8 mouse cellular contexts compared by ENCODE assay signal in the genomic region with DNA sequence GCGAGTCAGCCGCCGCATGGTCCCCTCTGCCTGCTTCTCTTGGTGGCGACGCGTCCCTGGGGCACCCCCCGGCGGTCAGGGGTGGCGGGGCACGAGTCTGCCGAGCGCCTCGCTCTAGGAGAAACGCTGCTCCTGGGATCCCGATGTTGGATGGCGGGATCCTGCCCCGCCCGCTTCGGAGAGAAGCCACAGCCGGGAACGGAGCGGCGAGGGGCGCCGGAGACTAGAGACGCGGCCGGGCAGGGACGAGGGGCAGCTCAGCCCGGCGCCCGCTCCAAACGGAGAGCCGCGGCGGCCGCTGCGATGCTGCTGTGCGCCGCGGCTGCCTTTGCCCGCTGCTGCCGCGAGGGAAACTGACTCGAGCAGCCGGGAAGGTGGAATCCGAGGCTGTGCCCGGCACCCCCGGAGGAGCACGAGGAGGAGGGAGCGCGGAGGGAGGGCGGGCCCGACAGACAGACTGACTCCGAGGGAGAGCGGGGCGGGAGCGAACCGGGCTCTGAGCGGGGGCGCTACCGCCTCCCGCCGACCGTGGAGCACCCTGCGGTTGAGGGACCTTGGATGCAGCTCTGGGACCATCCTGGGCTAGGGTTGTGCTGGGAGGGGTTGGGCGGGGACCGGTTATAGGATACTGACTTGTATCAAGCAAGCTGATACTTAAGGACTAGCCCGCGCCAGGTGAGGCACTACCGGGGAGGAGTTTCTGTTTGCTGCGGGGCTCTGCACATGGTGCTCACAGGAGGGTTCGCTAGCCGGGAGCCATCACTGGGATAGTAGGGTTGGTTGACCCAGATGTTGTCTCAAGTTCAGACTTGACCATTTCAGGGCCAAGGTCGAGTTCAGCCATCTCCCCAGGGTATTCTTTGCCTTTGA. TPM values are rescaled to one million over a fixed set of nuclear protein-coding genes. Genes with fewer than 3 reads are reported as not detected.
DNase-seq lines count a peak whose midpoint lies in the region; ATAC-seq and TF ChIP-seq lines count a peak whose summit lies in the region.

Gene Galnt14, minus strand, starts transcription at position 412 of the 870 bp plus-strand sequence.

- H3K9me3 ChIP-seq in embryonic facial prominence, embryonic 12.5 days: peaks cover 8% of the 10 kb centered on the region; the same call in 1 of the 2 replicates
- peaks cover 7% of the 10 kb centered on the region; the same call in 1 of the 2 replicates for H3K9me3 ChIP-seq in heart, embryonic 13.5 days
- H3K9me3 ChIP-seq in kidney, embryonic 16.5 days (ENCODE audit: low read length): peaks cover 4% of the 10 kb centered on the region; the same call in 1 of the 2 replicates

- peaks cover 49% of the 10 kb centered on the region for H3K27me3 ChIP-seq in embryonic facial prominence, embryonic 12.5 days
- peaks cover 74% of the 10 kb centered on the region for H3K27me3 ChIP-seq in heart, embryonic 13.5 days (replicated peaks)
- peaks cover 26% of the 10 kb centered on the region for H3K27me3 ChIP-seq in kidney, embryonic 16.5 days (ENCODE audit: insufficient read depth, low read length)
- H3K27me3 ChIP-seq in liver, adult 2 months (ENCODE audit: control insufficient read depth, insufficient read depth, low read length): peaks cover 12% of the 10 kb centered on the region

- ATAC-seq in embryonic facial prominence, embryonic 12.5 days (ENCODE audit: insufficient number of reproducible peaks, insufficient read depth, low FRiP score, low TSS enrichment): peak; percentile 76
- peak; percentile 57; the same call in 1 of the 2 replicates for ATAC-seq in heart, embryonic 13.5 days (ENCODE audit: extremely low read depth, insufficient number of reproducible peaks, low FRiP score, low TSS enrichment)
- ATAC-seq in kidney, embryonic 16.5 days (ENCODE audit: low FRiP score, low TSS enrichment): peak; percentile 79

- no peaks in the 10 kb centered on the region for H3K36me3 ChIP-seq in embryonic facial prominence, embryonic 12.5 days
- no peaks in the 10 kb centered on the region for H3K36me3 ChIP-seq in heart, embryonic 13.5 days
- no peaks in the 10 kb centered on the region for H3K36me3 ChIP-seq in kidney, embryonic 16.5 days (ENCODE audit: insufficient read depth, low read length)
- no peaks in the 10 kb centered on the region for H3K36me3 ChIP-seq in liver, adult 2 months (ENCODE audit: control insufficient read depth, insufficient read depth, low read length)

- peak; percentile 60 to 65 for DNase-seq in B cell, adult 2 months
- DNase-seq in adrenal gland, postnatal 10 days: peak; percentile 77
- DNase-seq in liver, adult 2 months (ENCODE audit: extremely low read depth, low read depth, low spot score): no peak
- DNase-seq in ovary, adult 18-20 months (ENCODE audit: low spot score): peak; percentile 8
- peak; percentile 22 for DNase-seq in urinary bladder, postnatal 10 days (ENCODE audit: low spot score)

- H3K9ac ChIP-seq in embryonic facial prominence, embryonic 12.5 days: peak within 1 kb of the TSS; percentile 58
- H3K9ac ChIP-seq in heart, embryonic 13.5 days: peak within 1 kb of the TSS; percentile 74
- peak within 1 kb of the TSS; percentile 69 for H3K9ac ChIP-seq in kidney, embryonic 16.5 days (replicated peaks; ENCODE audit: low read length)
- H3K9ac ChIP-seq in liver, adult 2 months (ENCODE audit: low read depth, low read length): no peak within 1 kb of the TSS

- WGBS in embryonic facial prominence, embryonic 12.5 days: under 1% methylated on average over 75 of the region's 75 CpGs
- under 1% methylated on average over 74 of the region's 75 CpGs for WGBS in heart, embryonic 13.5 days
- WGBS in kidney, embryonic 16.5 days: under 1% methylated on average over 64 of the region's 75 CpGs
- WGBS in liver, adult 2 months: 2% methylated on average over 75 of the region's 75 CpGs

- H3K4me3 ChIP-seq in embryonic facial prominence, embryonic 12.5 days: peak within 1 kb of the TSS; percentile 51
- peak within 1 kb of the TSS; percentile 63 for H3K4me3 ChIP-seq in heart, embryonic 13.5 days
- peak within 1 kb of the TSS; percentile 61 for H3K4me3 ChIP-seq in kidney, embryonic 16.5 days (ENCODE audit: low read length)
- H3K4me3 ChIP-seq in liver, adult 2 months (ENCODE audit: insufficient read depth, low read depth, low read length): peak within 1 kb of the TSS; percentile 31; the same call in 1 of the 2 replicates

- H3K27ac ChIP-seq in embryonic facial prominence, embryonic 12.5 days: no peak within 1 kb of the TSS
- no peak within 1 kb of the TSS for H3K27ac ChIP-seq in heart, embryonic 13.5 days (replicated peaks)
- H3K27ac ChIP-seq in kidney, embryonic 16.5 days (ENCODE audit: low read length): peak within 1 kb of the TSS; percentile 73
- no peak within 1 kb of the TSS for H3K27ac ChIP-seq in liver, adult 2 months (replicated peaks; ENCODE audit: insufficient read depth, low read depth, low read length)

- TF ChIP-seq POLR2A in liver, adult 2 months (IDR thresholded peaks at IDR 0.05; ENCODE audit: extremely low read depth, insufficient read depth, low read length): no peak

- 0 out of 2 replicates have a peak, but pooled peaks cover 13% of the 10 kb centered on the region for H3K4me1 ChIP-seq in embryonic facial prominence, embryonic 12.5 days
- H3K4me1 ChIP-seq in heart, embryonic 13.5 days: peaks cover 14% of the 10 kb centered on the region
- H3K4me1 ChIP-seq in kidney, embryonic 16.5 days (ENCODE audit: insufficient read depth, low read length): 0 out of 2 replicates have a peak, but pooled peaks cover 8% of the 10 kb centered on the region
- no peaks in the 10 kb centered on the region for H3K4me1 ChIP-seq in liver, adult 2 months (ENCODE audit: control insufficient read depth, insufficient read depth, low read length)

- no peak for TF ChIP-seq CTCF in liver, adult 2 months (IDR thresholded peaks at IDR 0.05; ENCODE audit: low read depth, low read length)

- H3K79me2 ChIP-seq in liver, adult 2 months (ENCODE audit: control insufficient read depth, insufficient read depth, low read length): no peaks in the 10 kb centered on the region

- H3K4me2 ChIP-seq in embryonic facial prominence, embryonic 12.5 days (replicated peaks): peak within 1 kb of the TSS; percentile 95
- H3K4me2 ChIP-seq in heart, embryonic 13.5 days: peak within 1 kb of the TSS; percentile 97
- peak within 1 kb of the TSS; percentile 90 for H3K4me2 ChIP-seq in kidney, embryonic 16.5 days (replicated peaks; ENCODE audit: low read depth, low read length)

RNA-seq across cellular contexts. Expression of gene Galnt14, which starts in this region (rescaled TPM):
- total RNA-seq in adrenal gland, postnatal 10 days (2021): 1 to 10 TPM in 1 of 2 experiments, under 1 TPM in 1; 0.42 to 1.0 TPM
- 3.6 and 3.7 TPM in 2 replicates for polyA plus RNA-seq in embryonic facial prominence, embryonic 12.5 days (2016; fragmentation: Nextera tagmentation; extraction: Ambion mirVana)
- polyA plus RNA-seq in heart, embryonic 13.5 days (2015; fragmentation: Nextera tagmentation; extraction: Ambion mirVana): 0.99 and 1.1 TPM in 2 replicates
- polyA plus RNA-seq in kidney, embryonic 16.5 days (2015; fragmentation: Nextera tagmentation; extraction: Ambion mirVana): 18.6 and 21.4 TPM in 2 replicates
- 0.18 and 0.27 TPM in 2 replicates for total RNA-seq in liver, adult 2 months (2014; rRNA removed)
- polyA plus RNA-seq in liver, adult 2 months (2012; rRNA removed): 0.32 and 0.44 TPM in 2 replicates
